Mouse (Mus musculus): ENCODE results near the gene Dll3.

DNA sequence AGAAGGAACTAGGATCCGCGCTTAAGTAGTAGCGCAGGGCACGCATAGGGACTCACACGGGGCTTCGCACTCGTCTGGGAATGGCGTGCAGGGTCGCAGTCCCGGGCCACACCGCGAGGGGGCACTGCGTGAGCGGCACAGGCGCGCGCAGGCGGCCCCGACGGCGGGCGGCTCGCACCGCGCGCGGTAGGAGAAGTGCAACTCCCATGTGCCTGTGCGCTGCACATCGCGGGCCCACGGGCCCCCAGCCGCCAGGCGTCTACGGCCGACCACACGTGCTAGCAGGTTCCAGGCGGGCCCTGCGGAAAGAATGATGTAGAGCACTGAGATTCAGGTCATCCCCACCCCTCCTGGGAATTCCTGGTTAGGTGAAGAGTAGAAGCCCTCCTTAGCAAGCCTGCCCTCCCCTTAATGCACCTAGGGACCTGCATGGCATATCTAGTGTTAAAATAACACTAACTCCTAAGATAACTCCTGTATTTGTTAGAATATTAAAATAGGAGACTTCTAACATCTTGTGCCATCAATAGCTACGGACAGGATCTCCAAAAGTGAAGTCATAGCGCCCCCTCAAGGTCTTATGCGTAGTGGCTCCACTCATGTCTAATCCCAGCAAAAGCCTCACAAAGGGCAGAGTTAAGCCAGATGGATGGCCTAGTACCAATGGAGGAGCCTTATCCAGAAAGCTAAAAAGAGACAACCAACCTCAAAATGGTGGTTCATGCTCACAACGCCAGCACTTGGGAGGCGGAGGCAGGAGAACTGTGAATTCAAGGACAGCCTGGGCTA lies 3.0 kb downstream of the Dll3 start:
- TF ChIP-seq CTCF (IDR thresholded peaks at IDR 0.05; ENCODE audit: low read depth, low read length) (peak; percentile 40), POLR2A (IDR thresholded peaks at IDR 0.05; ENCODE audit: extremely low read depth, insufficient read depth, low read length) (no peak)
